Mouse (Mus musculus) intestine, embryonic 14.5 days (tissue): Measurements from ENCODE around the gene Msrb2. TPM values are rescaled to one million over a fixed set of nuclear protein-coding genes. Genes with fewer than 3 reads are reported as not detected.

Experiments
- ATAC-seq: fragments of 200-750 bp; cut with Nextera tagmentation; replicated peaks from 2 replicates; pipeline ENCODE4 v1.8.0; 2017; ENCODE audit warnings: low read depth, moderate number of reproducible peaks, moderate TSS enrichment, moderate library complexity; ENCODE audit not compliant: low FRiP score, low TSS enrichment
- DNase-seq: peaks from one replicate; pipeline ENCODE4 v3.0.0-alpha.2; 2018; ENCODE audit warnings: low spot score
- H3K27ac ChIP-seq: fragments of 300-500 bp; sonication (generic); 2 replicates; pipeline ENCODE4 v1.5.1; 2014; ENCODE audit warnings: low read depth, mild to moderate bottlenecking, control low read depth
- H3K27me3 ChIP-seq: fragments of 300-500 bp; sonication (generic); replicated peaks from 2 replicates; pipeline ENCODE4 v1.6.1; 2014; ENCODE audit warnings: low read length, control low read depth; ENCODE audit not compliant: control insufficient read depth, insufficient read depth
- H3K36me3 ChIP-seq: fragments of 300-500 bp; sonication (generic); 2 replicates; pipeline ENCODE4 v1.6.1; 2014; ENCODE audit warnings: low read length, control low read depth; ENCODE audit not compliant: control insufficient read depth, insufficient read depth
- H3K4me1 ChIP-seq: fragments of 300-500 bp; sonication (generic); replicated peaks from 2 replicates; pipeline ENCODE4 v1.6.1; 2014; ENCODE audit warnings: low read length, control low read depth, mixed read lengths; ENCODE audit not compliant: control insufficient read depth, insufficient read depth
- H3K4me2 ChIP-seq: fragments of 300-500 bp; sonication (generic); 2 replicates; pipeline ENCODE4 v1.6.1; 2014; ENCODE audit warnings: low read length
- H3K4me3 ChIP-seq: fragments of 300-500 bp; sonication (generic); 2 replicates; pipeline ENCODE4 v1.5.1; 2014; ENCODE audit warnings: low read depth, low read length, control low read depth, mixed read lengths
- H3K9ac ChIP-seq: fragments of 300-500 bp; sonication (generic); 2 replicates; pipeline ENCODE4 v1.6.1; 2014; ENCODE audit warnings: mild to moderate bottlenecking, low read length
- H3K9me3 ChIP-seq: fragments of 300-500 bp; sonication (generic); 2 replicates; pipeline ENCODE4 v1.6.1; 2016; ENCODE audit warnings: low read length, control low read depth; ENCODE audit not compliant: control insufficient read depth
- WGBS: fragments of 180-500 bp; shearing (Covaris S2); extraction: QIAGEN DNeasy Blood & Tissue Kit; methylation state at CpG from one replicate; pipeline ENCODE4 v1.1.7; 2014; 5-methylcytosine and 5-hydroxymethylcytosine counted together
- polyA plus RNA-seq: library from polyadenylated mRNA; unstranded; fragments of >200 nt; fragmentation: Nextera tagmentation; extraction: Ambion mirVana; gene quantifications from 2 replicates; pipeline ENCODE4 v1.2.1, GENCODE M21; 2014

The Msrb2 gene
- polyA plus RNA-seq, 1 experiment from 2014 or later, result 19.2 TPM

DNA sequence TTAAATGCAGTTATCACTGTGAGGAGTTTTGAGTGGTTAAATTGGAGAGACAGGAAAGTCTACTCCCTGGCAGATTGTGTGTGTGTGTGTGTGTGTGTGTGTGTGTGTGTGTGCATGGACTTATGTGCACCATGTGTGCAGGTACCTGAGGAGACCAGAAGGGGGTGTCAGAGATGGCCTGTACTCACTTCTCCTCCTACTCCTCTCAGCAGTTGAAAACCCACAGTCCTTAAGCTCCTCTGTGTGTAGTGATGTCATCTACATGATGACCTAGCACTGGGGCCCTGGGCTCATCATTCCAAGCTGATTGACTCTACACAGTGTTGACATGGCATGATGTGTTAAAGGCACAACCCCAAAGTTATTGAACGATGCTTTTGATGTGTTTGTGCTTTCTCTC lies 11.0 kb downstream of the Msrb2 start:
- ATAC-seq (no peak), DNase-seq (no peak)
- no peaks in the 10 kb centered on the region for H3K27me3 ChIP-seq
- no peak overlapping the region for H3K4me2 ChIP-seq
- no peak overlapping the region for H3K9ac ChIP-seq
- H3K27ac ChIP-seq, result no peak overlapping the region
- no peaks in the 10 kb centered on the region for H3K9me3 ChIP-seq
- H3K4me1 ChIP-seq, result no peaks in the 10 kb centered on the region
- WGBS, result 68% methylated on average over 1 of the region's 1 CpGs
- H3K4me3 ChIP-seq, result no peak overlapping the region
- H3K36me3 ChIP-seq, result no peaks in the 10 kb centered on the region

- Histone ChIP-seq H3K27ac (no peak overlapping the region), H3K9ac (no peak overlapping the region), H3K4me1 (no peaks in the 10 kb centered on the region), H3K9me3 (no peaks in the 10 kb centered on the region), H3K4me2 (no peak overlapping the region), H3K27me3 (no peaks in the 10 kb centered on the region), H3K4me3 (no peak overlapping the region), H3K36me3 (no peaks in the 10 kb centered on the region)
- 68% methylated on average over 4 of the region's 4 CpGs for WGBS
- ATAC-seq (no peak), DNase-seq (no peak)
Observed at GRCm38 (mm10) chr2:19383006-19383405, 11.8 kb downstream of the Msrb2 start.

- no peak for DNase-seq
- H3K4me2 ChIP-seq, result no peak overlapping the region
Observed at GRCm38 (mm10) chr2:19385772-19386171, 14.5 kb downstream of the Msrb2 start.

GRCm38 (mm10) chr2:19388329-19389103 lies 17.3 kb downstream of the Msrb2 start:
- DNase-seq (no peak), ATAC-seq (no peak)

More at GRCm38 (mm10) chr2:19385772-19386171, 14.5 kb downstream of the Msrb2 start:
- no peaks in the 10 kb centered on the region for H3K36me3 ChIP-seq
- ATAC-seq, result no peak
- no peaks in the 10 kb centered on the region for H3K4me1 ChIP-seq
- no peak overlapping the region for H3K9ac ChIP-seq
- no peaks in the 10 kb centered on the region for H3K27me3 ChIP-seq
- 89% methylated on average over 5 of the region's 5 CpGs for WGBS
- no peak overlapping the region for H3K4me3 ChIP-seq
- no peaks in the 10 kb centered on the region for H3K9me3 ChIP-seq
- no peak overlapping the region for H3K27ac ChIP-seq

GRCm38 (mm10) chr2:19390411-19391143 lies 19.3 kb downstream of the Msrb2 start:
- H3K4me1 ChIP-seq, result no peaks in the 10 kb centered on the region
- no peak overlapping the region for H3K27ac ChIP-seq
- DNase-seq (no peak), ATAC-seq (peak; percentile 73)
- H3K36me3 ChIP-seq, result no peaks in the 10 kb centered on the region
- H3K4me3 ChIP-seq, result no peak overlapping the region
- H3K27me3 ChIP-seq, result no peaks in the 10 kb centered on the region
- no peaks in the 10 kb centered on the region for H3K9me3 ChIP-seq
- no peak overlapping the region for H3K4me2 ChIP-seq
- WGBS, result 65% methylated on average over 7 of the region's 7 CpGs
- no peak overlapping the region for H3K9ac ChIP-seq

More at GRCm38 (mm10) chr2:19388329-19389103, 17.3 kb downstream of the Msrb2 start:
- Histone ChIP-seq H3K27me3 (no peaks in the 10 kb centered on the region), H3K4me3 (no peak overlapping the region), H3K36me3 (no peaks in the 10 kb centered on the region), H3K4me2 (no peak overlapping the region), H3K4me1 (no peaks in the 10 kb centered on the region), H3K9me3 (no peaks in the 10 kb centered on the region), H3K9ac (no peak overlapping the region), H3K27ac (no peak overlapping the region)
- WGBS, result 85% methylated on average over 12 of the region's 12 CpGs

GRCm38 (mm10) chr2:19391649-19392048 lies 20.4 kb downstream of the Msrb2 start:
- H3K4me3 ChIP-seq, result no peak overlapping the region
- H3K4me2 ChIP-seq, result no peak overlapping the region
- WGBS, result 74% methylated on average over 3 of the region's 3 CpGs
- H3K27ac ChIP-seq, result no peak overlapping the region
- no peaks in the 10 kb centered on the region for H3K4me1 ChIP-seq
- H3K27me3 ChIP-seq, result no peaks in the 10 kb centered on the region
- ATAC-seq (no peak), DNase-seq (no peak)
- no peak overlapping the region for H3K9ac ChIP-seq
- H3K36me3 ChIP-seq, result no peaks in the 10 kb centered on the region
- H3K9me3 ChIP-seq, result no peaks in the 10 kb centered on the region

DNA sequence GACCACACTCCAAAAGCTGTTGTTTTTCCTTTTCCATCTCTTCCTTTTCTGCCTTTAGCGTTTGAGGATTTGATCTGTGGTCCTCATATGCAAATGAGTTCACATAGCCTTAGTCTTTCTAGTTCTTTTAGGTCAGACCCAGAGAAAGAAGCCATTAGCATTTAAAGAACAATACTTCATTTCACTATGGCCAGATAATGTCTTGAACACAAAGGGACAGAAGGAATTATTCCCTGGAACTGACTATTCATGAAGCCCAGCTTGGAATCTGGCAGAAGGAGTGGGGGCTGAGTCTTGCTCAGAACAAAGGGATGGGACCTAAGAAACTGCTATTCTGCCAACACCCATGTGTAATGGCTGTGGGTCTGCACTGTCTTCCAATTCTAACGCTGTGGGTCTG lies 21.6 kb downstream of the Msrb2 start:
- DNase-seq (no peak), ATAC-seq (no peak)
- H3K4me3 ChIP-seq, result no peak overlapping the region
- no peak overlapping the region for H3K4me2 ChIP-seq
- no peak overlapping the region for H3K27ac ChIP-seq
- H3K36me3 ChIP-seq, result no peaks in the 10 kb centered on the region
- WGBS, result 28% methylated on average over 2 of the region's 2 CpGs
- no peaks in the 10 kb centered on the region for H3K9me3 ChIP-seq
- H3K27me3 ChIP-seq, result no peaks in the 10 kb centered on the region
- no peaks in the 10 kb centered on the region for H3K4me1 ChIP-seq
- H3K9ac ChIP-seq, result no peak overlapping the region

DNA sequence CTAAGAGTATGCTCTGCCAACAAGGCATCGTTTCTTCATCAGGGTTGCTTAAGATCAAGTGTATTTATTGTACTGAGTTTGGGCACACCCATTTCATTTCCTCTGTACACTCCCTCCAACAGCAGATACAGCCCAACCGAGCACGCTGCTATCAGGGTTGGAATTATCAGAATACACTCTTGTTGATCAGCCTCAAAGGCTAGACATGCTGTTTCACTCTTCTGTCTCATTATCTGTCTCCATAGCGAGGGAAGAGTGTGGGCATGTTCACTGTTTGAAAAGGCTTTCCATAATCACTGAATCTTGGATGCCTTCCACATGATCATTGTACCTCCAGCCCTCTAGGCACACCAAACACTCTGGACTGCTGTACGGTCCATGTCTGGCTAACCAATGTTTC lies 34.2 kb downstream of the Msrb2 start:
- Histone ChIP-seq H3K27me3 (no peaks in the 10 kb centered on the region), H3K4me3 (no peak overlapping the region), H3K9me3 (no peaks in the 10 kb centered on the region), H3K9ac (no peak overlapping the region), H3K36me3 (no peaks in the 10 kb centered on the region), H3K4me2 (no peak overlapping the region), H3K4me1 (no peaks in the 10 kb centered on the region), H3K27ac (no peak overlapping the region)
- no peak for ATAC-seq
- no peak for DNase-seq
- WGBS, result 65% methylated on average over 5 of the region's 5 CpGs
